8 mouse cellular contexts compared by ENCODE assay signal in the genomic region with DNA sequence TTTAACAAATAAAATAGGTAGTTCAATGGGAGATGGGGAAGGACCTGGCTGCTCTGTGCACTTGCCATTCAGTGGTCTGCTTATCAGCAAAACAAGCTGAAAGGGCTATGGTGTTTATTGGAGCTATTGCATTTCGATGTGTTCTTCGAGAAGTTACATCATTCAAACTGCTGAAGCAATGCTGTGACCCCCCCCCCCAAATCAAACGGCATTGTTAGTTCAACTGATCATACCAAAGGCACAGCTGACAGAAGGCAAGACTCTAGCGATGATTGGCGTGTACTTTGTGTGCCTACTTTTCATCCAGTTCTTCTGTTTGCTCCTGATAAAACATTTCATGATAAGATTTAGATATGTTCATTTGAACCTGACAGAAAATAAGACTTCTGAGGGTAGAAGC. TPM values are rescaled to one million over a fixed set of nuclear protein-coding genes. Genes with fewer than 3 reads are reported as not detected.
DNase-seq lines count a peak whose midpoint lies in the region; ATAC-seq and TF ChIP-seq lines count a peak whose summit lies in the region.

No protein-coding gene starts in this region.

- DNase-seq in heart, adult 11 months, result no peak
- peak; percentile 9 for DNase-seq in c-Kit-positive CD71-negative TER-119-negative erythroid progenitor cells, embryonic 14.5 days (ENCODE audit: low read depth)
- DNase-seq in hindbrain, postnatal 0 days (ENCODE audit: low spot score), result peak; percentile 4
- no peak for DNase-seq in midbrain, embryonic 14.5 days
- DNase-seq in cerebellum, postnatal 25 days, result no peak
- DNase-seq in layer of hippocampus, postnatal 25 days (ENCODE audit: extremely low spot score in 1 of 2, low spot score in 1 of 2), result no peak
- no peak for DNase-seq in urinary bladder, postnatal 14 days (ENCODE audit: low spot score)

- H3K27me3 ChIP-seq in heart, embryonic 13.5 days (replicated peaks), result no peaks in the 10 kb centered on the region
- H3K27me3 ChIP-seq in hindbrain, postnatal 0 days (ENCODE audit: insufficient read depth, low read length), result no peaks in the 10 kb centered on the region
- H3K27me3 ChIP-seq in midbrain, embryonic 14.5 days (ENCODE audit: control insufficient read depth, insufficient read depth, low read length), result no peaks in the 10 kb centered on the region

- H3K4me3 ChIP-seq in heart, embryonic 13.5 days, result peak overlapping the region; percentile 68
- peak overlapping the region; percentile 75 for H3K4me3 ChIP-seq in hindbrain, postnatal 0 days (ENCODE audit: low read length)
- peak overlapping the region; percentile 83 for H3K4me3 ChIP-seq in midbrain, embryonic 14.5 days (replicated peaks; ENCODE audit: low read depth, low read length)

- H3K36me3 ChIP-seq in heart, embryonic 13.5 days, result peaks cover 27% of the 10 kb centered on the region
- peaks cover 7% of the 10 kb centered on the region for H3K36me3 ChIP-seq in hindbrain, postnatal 0 days (ENCODE audit: insufficient read depth, low read length)
- peaks cover 17% of the 10 kb centered on the region for H3K36me3 ChIP-seq in midbrain, embryonic 14.5 days (ENCODE audit: control insufficient read depth, insufficient read depth, low read length)

- peaks cover 26% of the 10 kb centered on the region for H3K4me1 ChIP-seq in heart, embryonic 13.5 days
- peaks cover 13% of the 10 kb centered on the region for H3K4me1 ChIP-seq in hindbrain, postnatal 0 days (ENCODE audit: insufficient read depth, low read length)
- peaks cover 21% of the 10 kb centered on the region for H3K4me1 ChIP-seq in midbrain, embryonic 14.5 days (ENCODE audit: control insufficient read depth, insufficient read depth, low read length)

- 47% methylated on average over 5 of the region's 5 CpGs for WGBS in heart, embryonic 13.5 days
- WGBS in hindbrain, postnatal 0 days, result 32% methylated on average over 5 of the region's 5 CpGs
- 37% methylated on average over 5 of the region's 5 CpGs for WGBS in midbrain, embryonic 14.5 days

- ATAC-seq in heart, embryonic 13.5 days (ENCODE audit: extremely low read depth, insufficient number of reproducible peaks, low FRiP score, low TSS enrichment), result no peak
- no peak for ATAC-seq in hindbrain, postnatal 0 days
- ATAC-seq in midbrain, embryonic 14.5 days (ENCODE audit: low FRiP score, low TSS enrichment), result no peak

- no peak for TF ChIP-seq CTCF in hindbrain, postnatal 0 days (IDR thresholded peaks at IDR 0.05; ENCODE audit: low read depth)

- peak overlapping the region; percentile 95 for H3K27ac ChIP-seq in heart, embryonic 13.5 days (replicated peaks)
- peak overlapping the region; percentile 97 for H3K27ac ChIP-seq in hindbrain, postnatal 0 days
- H3K27ac ChIP-seq in midbrain, embryonic 14.5 days (replicated peaks; ENCODE audit: low read depth, low read length), result peak overlapping the region; percentile 97

- peak overlapping the region; percentile 81 for H3K9ac ChIP-seq in heart, embryonic 13.5 days
- H3K9ac ChIP-seq in hindbrain, postnatal 0 days (replicated peaks; ENCODE audit: low read length), result peak overlapping the region; percentile 85
- H3K9ac ChIP-seq in midbrain, embryonic 14.5 days (replicated peaks; ENCODE audit: low read length), result peak overlapping the region; percentile 59

- H3K4me2 ChIP-seq in heart, embryonic 13.5 days, result peak overlapping the region; percentile 77
- peak overlapping the region; percentile 78 for H3K4me2 ChIP-seq in hindbrain, postnatal 0 days (ENCODE audit: low read depth, low read length)
- peak overlapping the region; percentile 88 for H3K4me2 ChIP-seq in midbrain, embryonic 14.5 days (ENCODE audit: low read length)

- no peaks in the 10 kb centered on the region for H3K9me3 ChIP-seq in heart, embryonic 13.5 days
- no peaks in the 10 kb centered on the region for H3K9me3 ChIP-seq in hindbrain, postnatal 0 days (ENCODE audit: low read length)
- H3K9me3 ChIP-seq in midbrain, embryonic 14.5 days (ENCODE audit: control insufficient read depth, low read length), result no peaks in the 10 kb centered on the region

RNA-seq across cellular contexts. Expression of a gene that starts 0.8 kb away (rescaled TPM):
- polyA plus RNA-seq in heart, embryonic 13.5 days (2015; fragmentation: Nextera tagmentation; extraction: Ambion mirVana), result 52.6 and 58.6 TPM in 2 replicates
- total RNA-seq in hindbrain, postnatal 0 days (2014; rRNA removed), result 20.3 and 25.0 TPM in 2 replicates
- polyA plus RNA-seq in hindbrain, postnatal 0 days (2015; fragmentation: Nextera tagmentation; extraction: Ambion mirVana), result 46.5 and 49.9 TPM in 2 replicates
- 104 and 122 TPM in 2 replicates for polyA plus RNA-seq in midbrain, embryonic 14.5 days (2014; fragmentation: Nextera tagmentation; extraction: Ambion mirVana)
- total RNA-seq in layer of hippocampus, postnatal 25 days (2021), result 10 to 100 TPM; 46.4 to 50.2 TPM

RNA-seq across cellular contexts. Expression of a gene that starts 22.3 kb away (rescaled TPM):
- not detected in 2 replicates for polyA plus RNA-seq in heart, embryonic 13.5 days (2015; fragmentation: Nextera tagmentation; extraction: Ambion mirVana)
- 0.21 TPM in 1 of 2 replicates, not detected in the other for total RNA-seq in hindbrain, postnatal 0 days (2014; rRNA removed)
- 0.18 and 0.26 TPM in 2 replicates for polyA plus RNA-seq in hindbrain, postnatal 0 days (2015; fragmentation: Nextera tagmentation; extraction: Ambion mirVana)
- 0.28 TPM in 1 of 2 replicates, not detected in the other for polyA plus RNA-seq in midbrain, embryonic 14.5 days (2014; fragmentation: Nextera tagmentation; extraction: Ambion mirVana)
- not detected for total RNA-seq in layer of hippocampus, postnatal 25 days (2021)

Comparison
In these comparisons a context has a peak if more than half of its experiments do, and no peak if none do; other contexts are left out.
1. DNase-seq: peak in c-Kit-positive CD71-negative TER-119-negative erythroid progenitor cells, embryonic 14.5 days (single experiment) and hindbrain, postnatal 0 days (single experiment); none in heart, adult 11 months (single experiment), midbrain, embryonic 14.5 days (single experiment), cerebellum, postnatal 25 days (0 of 2), layer of hippocampus, postnatal 25 days (0 of 2) and urinary bladder, postnatal 14 days (single experiment).
2. Peak in every context shown above with its lines, with median percentiles within 50 percentile points of each other: H3K27ac ChIP-seq, H3K4me2 ChIP-seq, H3K4me3 ChIP-seq and H3K9ac ChIP-seq.